In genomic region chr7:60097154-60097859, GRCm38 (mm10) we compare ENCODE assay signal across 11 mouse cellular contexts. TPM values are rescaled to one million over a fixed set of nuclear protein-coding genes. Genes with fewer than 3 reads are reported as not detected.
DNase-seq lines count a peak whose midpoint lies in the region; ATAC-seq lines count a peak whose summit lies in the region.
"Had no signal": no experiment of that assay in that cellular context is flagged by ENCODE, and none has a peak within 500 bp of the region (broad histone marks: within the 10 kb centered on the region; RNA-seq: fewer than 3 reads in every experiment).

No protein-coding gene starts in this region.

- 56% methylated on average over 3 of the region's 3 CpGs for WGBS in hindbrain, embryonic 10.5 days
- WGBS in midbrain, embryonic 12.5 days: 42% methylated on average over 3 of the region's 3 CpGs
- WGBS in heart, embryonic 11.5 days (ENCODE audit: insufficient replicate concordance): 75% methylated on average over 3 of the region's 3 CpGs

- H3K27me3 ChIP-seq in hindbrain, embryonic 10.5 days (ENCODE audit: insufficient read depth, poor library complexity, severe bottlenecking): no peaks in the 10 kb centered on the region
- H3K27me3 ChIP-seq in midbrain, embryonic 12.5 days: no peaks in the 10 kb centered on the region
- no peaks in the 10 kb centered on the region for H3K27me3 ChIP-seq in heart, embryonic 11.5 days (ENCODE audit: control insufficient read depth, insufficient read depth, low read length)
- H3K27me3 ChIP-seq: limb, embryonic 12.5 days had no signal

- H3K27ac ChIP-seq in hindbrain, embryonic 10.5 days: no peak overlapping the region
- H3K27ac ChIP-seq in midbrain, embryonic 12.5 days (replicated peaks): no peak overlapping the region; the same call in 1 of the 2 replicates
- no peak overlapping the region for H3K27ac ChIP-seq in heart, embryonic 11.5 days (ENCODE audit: low read depth, low read length)
- H3K27ac ChIP-seq: limb, embryonic 12.5 days had no signal

- H3K4me3 ChIP-seq in hindbrain, embryonic 10.5 days: no peak overlapping the region
- no peak overlapping the region for H3K4me3 ChIP-seq in midbrain, embryonic 12.5 days
- no peak overlapping the region for H3K4me3 ChIP-seq in heart, embryonic 11.5 days (ENCODE audit: low read depth, low read length)
- H3K4me3 ChIP-seq: limb, embryonic 12.5 days; myocyte had no signal

- H3K36me3 ChIP-seq in hindbrain, embryonic 10.5 days: no peaks in the 10 kb centered on the region
- no peaks in the 10 kb centered on the region for H3K36me3 ChIP-seq in midbrain, embryonic 12.5 days
- H3K36me3 ChIP-seq in heart, embryonic 11.5 days (ENCODE audit: control insufficient read depth, insufficient read depth, low read length): no peaks in the 10 kb centered on the region
- H3K36me3 ChIP-seq: limb, embryonic 12.5 days had no signal

- no peaks in the 10 kb centered on the region for H3K4me1 ChIP-seq in hindbrain, embryonic 10.5 days (replicated peaks)
- H3K4me1 ChIP-seq in midbrain, embryonic 12.5 days: no peaks in the 10 kb centered on the region
- no peaks in the 10 kb centered on the region for H3K4me1 ChIP-seq in heart, embryonic 11.5 days (ENCODE audit: control insufficient read depth, insufficient read depth, low read length)
- H3K4me1 ChIP-seq: limb, embryonic 12.5 days had no signal

- H3K4me2 ChIP-seq in midbrain, embryonic 12.5 days (replicated peaks): no peak overlapping the region
- H3K4me2 ChIP-seq in heart, embryonic 11.5 days: no peak overlapping the region
- H3K4me2 ChIP-seq: limb, embryonic 12.5 days had no signal

- peak; percentile 3 for DNase-seq in right cerebral cortex, adult 18-20 months
- no peak for DNase-seq in right cerebral cortex, postnatal 25 days
- DNase-seq in hindbrain, embryonic 10.5 days (ENCODE audit: low spot score): peak; percentile 2
- peak; percentile 4 for DNase-seq in telencephalon, adult 2 months (ENCODE audit: low read depth, low spot score)
- no peak for DNase-seq in thymus, postnatal 10 days (ENCODE audit: low spot score in 2 of 2)
- DNase-seq: kidney, postnatal 36 days; thymus, adult 2 months had no signal

- H3K9me3 ChIP-seq in hindbrain, embryonic 10.5 days: 0 out of 2 replicates have a peak, but pooled peaks cover 8% of the 10 kb centered on the region
- H3K9me3 ChIP-seq in midbrain, embryonic 12.5 days: no peaks in the 10 kb centered on the region
- H3K9me3 ChIP-seq in heart, embryonic 11.5 days (replicated peaks; ENCODE audit: control insufficient read depth, low read length): no peaks in the 10 kb centered on the region

- peak; percentile 96 for ATAC-seq in midbrain, embryonic 12.5 days (ENCODE audit: low FRiP score, low read depth)
- no peak for ATAC-seq in heart, embryonic 11.5 days (replicated peaks; ENCODE audit: insufficient number of reproducible peaks, low FRiP score, low TSS enrichment)

- H3K9ac ChIP-seq in midbrain, embryonic 12.5 days (replicated peaks): no peak overlapping the region
- H3K9ac ChIP-seq in heart, embryonic 11.5 days (ENCODE audit: low read depth, low read length): no peak overlapping the region
- H3K9ac ChIP-seq: limb, embryonic 12.5 days had no signal

RNA-seq across cellular contexts. Expression of gene Snrpn, which starts 42.7 kb away (rescaled TPM):
- 137 and 193 TPM in 2 replicates for polyA plus RNA-seq in hindbrain, embryonic 10.5 days (2016; fragmentation: Nextera tagmentation; extraction: Ambion mirVana)
- polyA plus RNA-seq in midbrain, embryonic 12.5 days (2016; fragmentation: Nextera tagmentation; extraction: Ambion mirVana): 290 and 291 TPM in 2 replicates
- polyA plus RNA-seq in heart, embryonic 11.5 days (2014; fragmentation: Nextera tagmentation; extraction: Ambion mirVana): 69.5 and 70.3 TPM in 2 replicates

Comparison
In these comparisons a context has a peak if more than half of its experiments do, and no peak if none do; other contexts are left out.
1. DNase-seq: peak in right cerebral cortex, adult 18-20 months (single experiment), hindbrain, embryonic 10.5 days (single experiment) and telencephalon, adult 2 months (single experiment); none in right cerebral cortex, postnatal 25 days (single experiment) and thymus, postnatal 10 days (0 of 2).